Mouse (Mus musculus) layer of hippocampus, adult 11-12 months (tissue): ENCODE data around the gene Megf11.

Source experiments
- DNase-seq: peaks from one replicate; pipeline ENCODE4 v3.0.0; 2022; ENCODE audit warnings: low spot score

Megf11 gene

GRCm38 (mm10) chr9:64520747-64521283 is 135.4 kb downstream of the Megf11 start:
- DNase-seq, result no peak

GRCm38 (mm10) chr9:64523264-64524045 is 138.0 kb downstream of the Megf11 start:
- DNase-seq, result peak; percentile 15

GRCm38 (mm10) chr9:64528061-64528460 is 142.6 kb downstream of the Megf11 start:
- DNase-seq, result peak; percentile 48

GRCm38 (mm10) chr9:64528595-64528994 is 143.2 kb downstream of the Megf11 start:
- no peak for DNase-seq

GRCm38 (mm10) chr9:64531935-64532334 is 146.5 kb downstream of the Megf11 start:
- no peak for DNase-seq

- DNase-seq, result no peak
Measured at GRCm38 (mm10) chr9:64532711-64533242, 147.4 kb downstream of the Megf11 start.

- DNase-seq, result peak; percentile 21
Measured at GRCm38 (mm10) chr9:64533488-64534119, 148.2 kb downstream of the Megf11 start.

GRCm38 (mm10) chr9:64534313-64534712 is 148.9 kb downstream of the Megf11 start:
- no peak for DNase-seq

- no peak for DNase-seq
Measured at GRCm38 (mm10) chr9:64534856-64535539, 149.6 kb downstream of the Megf11 start.

GRCm38 (mm10) chr9:64537821-64538220 is 152.4 kb downstream of the Megf11 start:
- no peak for DNase-seq

GRCm38 (mm10) chr9:64542246-64542645 is 156.8 kb downstream of the Megf11 start:
- no peak for DNase-seq

GRCm38 (mm10) chr9:64543125-64543524 is 157.7 kb downstream of the Megf11 start:
- DNase-seq, result no peak

GRCm38 (mm10) chr9:64546344-64546991 is 161.0 kb downstream of the Megf11 start:
- no peak for DNase-seq

- DNase-seq, result no peak
Measured at GRCm38 (mm10) chr9:64548332-64548731, 162.9 kb downstream of the Megf11 start.

- DNase-seq, result no peak
Measured at GRCm38 (mm10) chr9:64551307-64551706, 165.9 kb downstream of the Megf11 start.

- DNase-seq, result no peak
Measured at GRCm38 (mm10) chr9:64552046-64552445, 166.6 kb downstream of the Megf11 start.

GRCm38 (mm10) chr9:64553441-64553840 is 168.0 kb downstream of the Megf11 start:
- DNase-seq, result no peak

- no peak for DNase-seq
Measured at GRCm38 (mm10) chr9:64555620-64556019, 170.2 kb downstream of the Megf11 start.

- no peak for DNase-seq
Measured at GRCm38 (mm10) chr9:64557110-64557745, 171.8 kb downstream of the Megf11 start.

- DNase-seq, result no peak
Measured at GRCm38 (mm10) chr9:64557846-64558530, 172.6 kb downstream of the Megf11 start.

- DNase-seq, result peak; percentile 12
Measured at GRCm38 (mm10) chr9:64564315-64564767, 178.9 kb downstream of the Megf11 start.
